Mouse (Mus musculus) right cerebral cortex, postnatal 10 days (tissue): ENCODE measurements around the gene Prrt4.

ENCODE experiments used
- DNase-seq, 2 experiments: peaks; one replicate each; pipeline ENCODE4 v3.0.0; 2021; ENCODE audit warnings: low spot score in 2 of 2

Gene Prrt4

DNA sequence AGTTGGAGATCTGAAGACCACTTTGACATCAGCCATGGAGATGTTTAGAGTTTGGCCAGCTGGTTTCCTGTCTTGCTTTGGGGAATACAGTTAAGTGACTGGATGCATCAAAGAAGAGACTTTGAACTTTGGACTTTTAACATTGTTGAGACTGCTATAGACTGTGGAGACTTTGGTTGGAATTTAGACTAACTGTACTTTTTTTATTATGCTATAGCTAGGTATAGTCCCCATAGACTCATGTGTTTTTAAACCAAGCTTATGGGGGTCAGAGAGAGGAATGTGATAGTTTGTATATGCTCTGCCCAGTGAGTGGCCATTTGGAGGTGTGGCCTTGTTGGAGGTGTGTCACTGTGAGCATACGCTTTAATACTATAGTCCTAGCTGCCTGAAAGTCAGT is 29.4 kb downstream of the Prrt4 start:
- DNase-seq, result no peak

DNA sequence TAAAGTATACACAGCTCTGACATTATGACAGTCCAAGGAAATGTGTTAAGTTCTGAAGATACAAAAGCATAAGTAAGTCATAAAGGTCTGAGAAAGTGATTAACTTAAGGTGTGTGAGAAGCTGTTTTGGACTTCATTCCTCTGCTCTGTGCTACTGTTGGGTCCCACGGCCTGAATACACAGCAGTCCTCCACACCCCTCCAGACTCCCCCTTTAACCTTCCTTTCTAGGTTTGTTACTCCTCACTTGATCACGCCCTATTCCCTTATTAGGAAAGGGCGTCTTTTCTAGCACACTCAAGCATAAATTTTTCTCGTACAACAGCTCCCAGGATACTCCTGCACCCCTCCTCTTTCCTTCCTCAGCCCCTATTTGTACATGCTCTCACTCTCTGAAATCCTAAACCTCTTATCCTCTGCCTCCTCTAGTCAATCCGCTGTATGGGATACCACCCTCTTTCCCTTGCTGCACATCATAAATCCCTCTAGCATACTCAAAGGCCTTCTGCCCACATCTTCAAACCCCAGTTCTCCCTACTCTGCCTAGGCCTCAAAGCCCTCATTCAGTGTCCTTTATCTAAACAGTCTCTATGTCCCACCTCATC is 31.9 kb downstream of the Prrt4 start:
- DNase-seq, result no peak

DNA sequence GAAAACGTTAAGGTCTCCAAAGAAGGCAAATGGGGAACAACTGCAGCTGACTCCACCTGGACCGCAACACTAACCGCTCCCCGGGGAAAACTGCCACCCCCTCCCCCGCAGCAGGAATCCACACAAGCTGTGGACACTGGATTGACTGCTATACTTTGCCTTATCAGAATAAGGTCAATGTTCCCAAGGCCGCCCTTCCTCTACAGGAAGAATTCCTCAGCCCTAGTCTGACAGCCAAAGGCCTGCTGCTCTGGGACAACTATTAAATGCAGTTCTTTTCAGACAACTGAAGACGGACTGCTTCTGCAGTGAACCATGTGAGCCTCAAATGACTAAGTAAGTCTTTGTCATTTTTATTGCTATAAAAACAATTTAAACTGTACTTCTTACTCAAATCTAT is 32.7 kb downstream of the Prrt4 start:
- no peak for DNase-seq

GRCm38 (mm10) chr6:29145456-29146307 is 33.7 kb downstream of the Prrt4 start:
- peak in 1 of 2 experiments; percentile 28 for DNase-seq

DNA sequence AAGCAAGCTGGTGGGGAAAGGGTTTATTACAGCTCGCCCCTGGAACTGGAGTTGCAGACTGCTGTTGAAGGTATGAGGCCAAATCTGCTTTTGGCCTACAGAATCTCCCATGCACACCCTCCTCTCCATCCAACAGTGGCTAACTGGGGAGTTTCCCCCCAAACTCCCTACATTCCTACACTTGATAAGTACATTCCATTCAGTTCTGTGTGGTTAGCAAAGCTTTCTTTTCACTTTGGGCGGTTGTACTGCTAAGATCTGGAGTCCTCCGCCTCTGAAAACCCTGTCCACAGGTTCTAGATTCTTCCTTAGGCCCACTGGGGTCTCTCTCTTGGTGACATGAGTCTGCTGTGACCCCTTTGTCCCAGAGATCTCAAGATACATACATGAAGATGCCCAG is 34.4 kb downstream of the Prrt4 start:
- DNase-seq, result no peak

DNA sequence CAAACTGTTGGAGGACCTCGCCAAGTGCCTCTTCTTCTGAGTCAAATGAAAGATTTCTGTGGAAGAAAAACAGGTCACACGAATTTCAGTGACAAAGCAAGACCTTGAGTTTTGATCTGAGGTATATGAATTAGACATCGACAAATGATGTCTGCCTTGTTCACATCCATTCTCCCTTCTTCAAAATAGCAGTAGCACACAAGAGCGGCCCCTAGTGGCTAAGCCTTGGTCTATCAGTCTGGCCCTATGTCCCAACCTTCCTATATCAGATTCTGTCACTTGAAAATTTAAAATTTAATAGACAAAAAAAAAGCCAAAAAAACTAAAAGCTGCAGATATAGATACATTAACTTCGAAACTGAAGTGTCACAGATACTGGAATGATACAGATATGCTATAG is 35.8 kb downstream of the Prrt4 start:
- peak; percentile 62 to 88 for DNase-seq

GRCm38 (mm10) chr6:29137441-29137840 is 41.9 kb downstream of the Prrt4 start:
- DNase-seq, result no peak

DNA sequence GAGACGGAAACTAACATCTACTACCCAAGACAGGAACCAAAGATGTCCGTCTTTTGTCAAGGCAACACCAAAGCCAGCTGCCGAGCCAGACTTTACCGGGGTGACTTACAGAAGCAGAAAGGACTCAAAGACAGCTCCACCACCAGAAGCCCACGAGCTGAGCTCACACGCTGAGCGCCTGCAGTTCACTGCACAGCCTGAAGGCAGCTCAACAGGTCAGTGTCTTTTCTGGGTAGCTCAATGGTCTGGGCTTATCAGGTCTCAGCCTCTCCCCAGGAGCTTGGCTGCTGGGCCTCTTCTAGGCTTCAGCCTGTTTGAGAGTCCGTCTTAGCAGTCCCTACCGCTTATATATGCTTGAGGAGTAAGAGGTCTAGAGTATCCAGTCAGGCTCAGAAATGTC is 46.3 kb downstream of the Prrt4 start:
- no peak for DNase-seq

- no peak for DNase-seq
Measured at GRCm38 (mm10) chr6:29126878-29127426, 52.4 kb downstream of the Prrt4 start.

DNA sequence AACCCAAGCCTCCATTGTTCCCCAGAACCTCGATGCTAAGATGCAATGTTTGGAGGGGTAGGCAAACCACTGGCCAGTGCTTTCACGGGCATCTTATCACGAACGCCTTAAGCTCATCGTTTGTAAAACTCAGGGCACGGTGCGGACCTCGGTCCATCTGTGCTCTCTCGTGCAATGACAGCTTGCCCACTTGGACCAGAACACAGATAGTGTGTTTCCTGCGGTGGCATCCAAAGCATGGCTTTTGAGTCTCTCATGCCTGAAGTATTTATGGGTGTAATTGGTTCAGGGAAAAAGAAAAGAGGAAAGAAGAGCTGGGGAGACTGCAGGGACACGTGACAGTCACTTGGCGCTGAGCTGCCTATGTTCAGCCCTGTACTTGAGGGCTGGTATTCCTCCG is 59.4 kb downstream of the Prrt4 start:
- no peak for DNase-seq
